Mouse (Mus musculus) monocyte, adult 5-6 weeks (primary cell): Measurements from ENCODE around the gene Npepl1. TPM values are rescaled to one million over a fixed set of nuclear protein-coding genes. Genes with fewer than 3 reads are reported as not detected.

ENCODE experiments used
- ATAC-seq: fragments of 153-309, 156-312 bp; replicated peaks from 2 replicates; pipeline ENCODE4 v1.8.0; 2017; ENCODE audit warnings: mild to moderate bottlenecking; ENCODE audit not compliant: low TSS enrichment, insufficient number of reproducible peaks, severe bottlenecking, poor library complexity, low FRiP score
- total RNA-seq: library from RNA; stranded (forward); fragments of 200-1000, 200-491, 200-594 nt; gene quantifications from 3 replicates; pipeline ENCODE4 v1.2.3, GENCODE M21; 2017

Gene Npepl1
- total RNA-seq, 1 experiment from 2014 or later, result 12.7 TPM

- no peak for ATAC-seq
Observed at GRCm38 (mm10) chr2:174160461-174160860, 50.3 kb downstream of the Npepl1 start.

Other genes starting within 250 kb of the Npepl1 start
- 53.2 to 57.0 TPM (median 54.4 TPM) in 3 replicates for gene Stx16, start 34.0 kb upstream of the Npepl1 start, total RNA-seq
- 224 to 349 TPM (median 269 TPM) in 3 replicates for gene Gnas, start 174.0 kb downstream of the Npepl1 start, total RNA-seq
- gene Gm20721, start 236.4 kb downstream of the Npepl1 start, total RNA-seq, result 8.0 to 16.0 TPM (median 12.4 TPM) in 3 replicates